ENCODE assay signal across 8 mouse cellular contexts in the genomic region with DNA sequence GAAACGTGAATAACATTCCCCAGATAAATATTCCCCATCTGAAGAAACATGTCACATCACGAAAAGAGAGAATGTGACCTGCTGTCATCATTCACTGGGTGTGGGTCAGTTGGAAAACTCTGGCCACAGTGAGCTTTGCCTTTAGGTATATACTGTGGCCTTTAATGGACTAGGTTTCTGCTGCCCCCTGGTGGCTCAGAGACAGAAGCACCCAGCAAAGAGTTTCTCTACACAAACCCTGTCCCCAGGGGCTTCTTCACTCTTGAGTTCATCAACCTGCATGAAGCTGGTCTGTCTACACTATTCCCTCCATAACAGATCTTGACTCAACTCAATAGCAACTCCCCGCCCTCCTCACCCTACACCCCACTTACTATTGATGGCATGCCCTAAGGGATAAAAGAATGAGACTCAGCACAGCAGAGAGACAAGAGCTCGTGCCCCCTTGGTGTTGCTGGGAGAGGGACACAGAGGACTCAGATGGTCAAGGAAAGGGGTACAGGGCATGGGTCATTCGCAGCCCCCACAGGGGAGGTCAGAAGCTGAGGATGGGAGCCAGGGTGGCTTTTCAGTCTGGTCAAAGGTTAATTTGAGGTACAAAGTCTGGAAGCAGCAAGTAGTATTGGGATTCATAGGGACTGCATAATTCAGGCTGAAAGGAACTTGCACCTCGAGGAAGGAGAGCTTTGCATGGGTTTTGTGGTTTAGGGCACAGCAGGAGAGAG. TPM values are rescaled to one million over a fixed set of nuclear protein-coding genes. Genes with fewer than 3 reads are reported as not detected.
A peak's percentile ranks its signal among the peaks of the same experiment; 100 is the strongest.
DNase-seq lines count a peak whose midpoint lies in the region; ATAC-seq and TF ChIP-seq lines count a peak whose summit lies in the region.

No protein-coding gene starts in this region.

- DNase-seq in A20 (ENCODE audit: low read depth, low spot score) = peak; percentile 65
- DNase-seq in MN1 (ENCODE audit: low spot score) = peak; percentile 72
- peak; percentile 36 to 64 for DNase-seq in cerebellum, postnatal 4 days (ENCODE audit: low spot score in 2 of 2)
- peak; percentile 60 for DNase-seq in layer of hippocampus, adult 11-12 months (ENCODE audit: low spot score)
- peak; percentile 90 for DNase-seq in lung, embryonic 14.5 days
- peak; percentile 64 to 74 for DNase-seq in right cerebral cortex, postnatal 10 days (ENCODE audit: low spot score in 2 of 2)
- DNase-seq in urinary bladder, adult 2 months (ENCODE audit: low spot score) = peak; percentile 33

- H3K4me3 ChIP-seq in heart, embryonic 15.5 days = no peak overlapping the region
- H3K4me3 ChIP-seq in lung, embryonic 14.5 days (ENCODE audit: low read depth, low read length) = no peak overlapping the region

- H3K4me1 ChIP-seq in heart, embryonic 15.5 days (replicated peaks) = no peaks in the 10 kb centered on the region
- H3K4me1 ChIP-seq in lung, embryonic 14.5 days (ENCODE audit: insufficient read depth) = no peaks in the 10 kb centered on the region

- WGBS in heart, embryonic 15.5 days = 19% methylated on average over 6 of the region's 6 CpGs
- 20% methylated on average over 6 of the region's 6 CpGs for WGBS in lung, embryonic 14.5 days

- no peak overlapping the region for H3K4me2 ChIP-seq in heart, embryonic 15.5 days
- H3K4me2 ChIP-seq in lung, embryonic 14.5 days = no peak overlapping the region

- TF ChIP-seq CTCF in lung, embryonic 14.5 days (IDR thresholded peaks at IDR 0.05; ENCODE audit: low read depth) = peak; percentile 87

- H3K27ac ChIP-seq in heart, embryonic 15.5 days = no peak overlapping the region
- H3K27ac ChIP-seq in lung, embryonic 14.5 days (ENCODE audit: low read depth) = no peak overlapping the region

- no peaks in the 10 kb centered on the region for H3K9me3 ChIP-seq in heart, embryonic 15.5 days (replicated peaks)
- H3K9me3 ChIP-seq in lung, embryonic 14.5 days (ENCODE audit: low read depth, low read length) = no peaks in the 10 kb centered on the region

- ATAC-seq in heart, embryonic 15.5 days (replicated peaks; ENCODE audit: insufficient number of reproducible peaks, insufficient read depth, low FRiP score, low read depth) = 0 out of 2 replicates have a peak, but pooled peaks have one; percentile 47
- peak; percentile 62; the same call in 1 of the 2 replicates for ATAC-seq in lung, embryonic 14.5 days (ENCODE audit: insufficient read depth)

- no peaks in the 10 kb centered on the region for H3K36me3 ChIP-seq in heart, embryonic 15.5 days
- no peaks in the 10 kb centered on the region for H3K36me3 ChIP-seq in lung, embryonic 14.5 days (ENCODE audit: insufficient read depth)

- H3K27me3 ChIP-seq in heart, embryonic 15.5 days = no peaks in the 10 kb centered on the region
- no peaks in the 10 kb centered on the region for H3K27me3 ChIP-seq in lung, embryonic 14.5 days (ENCODE audit: insufficient read depth, low read length)

- H3K9ac ChIP-seq in heart, embryonic 15.5 days = no peak overlapping the region
- no peak overlapping the region for H3K9ac ChIP-seq in lung, embryonic 14.5 days

RNA-seq across cellular contexts. Expression of a gene that starts 11.0 kb away (rescaled TPM):
- not detected in 2 replicates for polyA plus RNA-seq in heart, embryonic 15.5 days (2015; fragmentation: Nextera tagmentation; extraction: Ambion mirVana)
- polyA plus RNA-seq in lung, embryonic 14.5 days (2014; fragmentation: Nextera tagmentation; extraction: Ambion mirVana) = not detected in 2 replicates
- polyA plus RNA-seq in urinary bladder, adult 2 months (2012; rRNA removed) = not detected in 2 replicates

RNA-seq across cellular contexts. Expression of a gene that starts 19.7 kb away (rescaled TPM):
- 0.74 and 0.77 TPM in 2 replicates for polyA plus RNA-seq in heart, embryonic 15.5 days (2015; fragmentation: Nextera tagmentation; extraction: Ambion mirVana)
- 1.3 and 1.4 TPM in 2 replicates for polyA plus RNA-seq in lung, embryonic 14.5 days (2014; fragmentation: Nextera tagmentation; extraction: Ambion mirVana)
- 0.81 and 0.96 TPM in 2 replicates for polyA plus RNA-seq in urinary bladder, adult 2 months (2012; rRNA removed)

RNA-seq across cellular contexts. Expression of a gene that starts 19.7 kb away (rescaled TPM):
- polyA plus RNA-seq in heart, embryonic 15.5 days (2015; fragmentation: Nextera tagmentation; extraction: Ambion mirVana) = 51.0 and 51.4 TPM in 2 replicates
- polyA plus RNA-seq in lung, embryonic 14.5 days (2014; fragmentation: Nextera tagmentation; extraction: Ambion mirVana) = 74.7 and 77.6 TPM in 2 replicates
- polyA plus RNA-seq in urinary bladder, adult 2 months (2012; rRNA removed) = 36.1 and 36.7 TPM in 2 replicates

RNA-seq across cellular contexts. Expression of a gene that starts 27.8 kb away (rescaled TPM):
- polyA plus RNA-seq in heart, embryonic 15.5 days (2015; fragmentation: Nextera tagmentation; extraction: Ambion mirVana) = 0.19 TPM in 1 of 2 replicates, not detected in the other
- not detected in 2 replicates for polyA plus RNA-seq in lung, embryonic 14.5 days (2014; fragmentation: Nextera tagmentation; extraction: Ambion mirVana)
- not detected in 2 replicates for polyA plus RNA-seq in urinary bladder, adult 2 months (2012; rRNA removed)

RNA-seq across cellular contexts. Expression of a gene that starts 41.1 kb away (rescaled TPM):
- not detected in 2 replicates for polyA plus RNA-seq in heart, embryonic 15.5 days (2015; fragmentation: Nextera tagmentation; extraction: Ambion mirVana)
- not detected in 2 replicates for polyA plus RNA-seq in lung, embryonic 14.5 days (2014; fragmentation: Nextera tagmentation; extraction: Ambion mirVana)
- polyA plus RNA-seq in urinary bladder, adult 2 months (2012; rRNA removed) = 1.1 and 1.2 TPM in 2 replicates

Comparison
In these comparisons a context has a peak if more than half of its experiments do, and no peak if none do; other contexts are left out.
1. DNase-seq: peak in every context shown above with its lines; median percentile 90 in lung, embryonic 14.5 days; 72 in MN1; 69 in right cerebral cortex, postnatal 10 days; 65 in A20; 60 in layer of hippocampus, adult 11-12 months; 50 in cerebellum, postnatal 4 days; 33 in urinary bladder, adult 2 months.